Mouse (Mus musculus): Measurements from ENCODE around the gene Pes1.

The Pes1 gene

GRCm38 (mm10) chr11:3964416-3965172 is 819 bp downstream of the Pes1 start:
- DNase-seq (ENCODE audit: low spot score): peak; percentile 16

GRCm38 (mm10) chr11:3969837-3970236 is 6.1 kb downstream of the Pes1 start:
- peak; percentile 40 for DNase-seq (ENCODE audit: low spot score)

GRCm38 (mm10) chr11:3970361-3970760 is 6.6 kb downstream of the Pes1 start:
- DNase-seq (ENCODE audit: low spot score): peak; percentile 33

- peak; percentile 30 for DNase-seq (ENCODE audit: low spot score)
These were observed 9.3 kb downstream of the Pes1 start for GRCm38 (mm10) chr11:3973081-3973480.

GRCm38 (mm10) chr11:3974311-3974710 is 10.5 kb downstream of the Pes1 start:
- no peak for DNase-seq (ENCODE audit: low spot score)

GRCm38 (mm10) chr11:3976678-3977077 is 12.9 kb downstream of the Pes1 start, which contains the start of gene 4930556J24Rik:
4930556J24Rik (minus strand) TSS chr11:3976778.
- DNase-seq (ENCODE audit: low spot score): no peak

- DNase-seq (ENCODE audit: low spot score): no peak
These were observed 14.6 kb downstream of the Pes1 start for GRCm38 (mm10) chr11:3978421-3978820.

GRCm38 (mm10) chr11:3981536-3981935 is 17.8 kb downstream of the Pes1 start:
- no peak for DNase-seq (ENCODE audit: low spot score)

GRCm38 (mm10) chr11:3982275-3983209 is 18.8 kb downstream of the Pes1 start:
- DNase-seq (ENCODE audit: low spot score): no peak

- no peak for DNase-seq (ENCODE audit: low spot score)
These were observed 19.6 kb downstream of the Pes1 start, which contains the start of gene Gal3st1 for GRCm38 (mm10) chr11:3983291-3983862. Gal3st1 (plus strand) TSS chr11:3983636.

GRCm38 (mm10) chr11:3983863-3984745 is 20.3 kb downstream of the Pes1 start:
- DNase-seq (ENCODE audit: low spot score): no peak

- DNase-seq (ENCODE audit: low spot score): no peak
These were observed 26.0 kb downstream of the Pes1 start for GRCm38 (mm10) chr11:3989748-3990147.

- no peak for DNase-seq (ENCODE audit: low spot score)
These were observed 29.4 kb downstream of the Pes1 start for GRCm38 (mm10) chr11:3993132-3993531.

GRCm38 (mm10) chr11:3993914-3994313 is 30.1 kb downstream of the Pes1 start:
- DNase-seq (ENCODE audit: low spot score): no peak

GRCm38 (mm10) chr11:3995511-3995910 is 31.7 kb downstream of the Pes1 start:
- no peak for DNase-seq (ENCODE audit: low spot score)

- DNase-seq (ENCODE audit: low spot score): no peak
These were observed 33.1 kb downstream of the Pes1 start for GRCm38 (mm10) chr11:3996840-3997239.

GRCm38 (mm10) chr11:3997978-3998720 is 34.4 kb downstream of the Pes1 start:
- DNase-seq (ENCODE audit: low spot score): no peak

GRCm38 (mm10) chr11:3999547-3999946 is 35.8 kb downstream of the Pes1 start:
- no peak for DNase-seq (ENCODE audit: low spot score)

GRCm38 (mm10) chr11:4001603-4002002 is 37.8 kb downstream of the Pes1 start:
- peak; percentile 84 for DNase-seq (ENCODE audit: low spot score)

GRCm38 (mm10) chr11:4005220-4005805 is 41.5 kb downstream of the Pes1 start:
- DNase-seq (ENCODE audit: low spot score): no peak

Measured in testis, postnatal 10 days (tissue).